Mouse (Mus musculus) adrenal gland, postnatal 25 days (tissue): ENCODE measurements at regions not wholly inside any gene's neighbourhood (a gene's known extent, or its start where the extent isn't known, plus 50 kb on each side); places are given as distances from the start of the nearest gene placed in this dataset.
"Not testable (repeated sequence)": the region's sequence is repeated elsewhere in the genome, so short reads cannot be mapped to it uniquely, and the experiment has no call there.

Experiments used
- DNase-seq: peaks from one replicate; pipeline ENCODE4 v3.0.0; 2021; ENCODE audit warnings: mixed read lengths

DNA sequence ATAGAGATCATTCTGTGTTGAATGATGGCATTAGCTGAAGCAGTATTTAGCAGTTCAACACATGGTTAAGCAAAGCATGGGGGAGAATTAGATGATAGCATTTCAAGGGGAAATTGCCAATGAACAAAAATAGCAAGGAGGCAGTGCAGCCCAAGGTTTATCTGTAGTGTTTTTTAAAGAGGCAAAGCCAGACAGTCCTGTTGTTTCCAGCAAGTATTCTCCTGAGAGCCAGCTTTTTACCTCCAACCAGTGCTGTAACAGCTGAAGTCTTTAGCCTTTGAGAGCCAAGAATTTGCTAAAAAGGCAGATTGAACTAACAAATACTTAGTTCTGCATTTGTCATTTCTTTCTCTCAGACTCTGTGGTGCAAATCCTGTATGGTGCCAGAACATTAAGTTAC is 305.1 kb upstream of the Arx start:
- DNase-seq, result no peak

DNA sequence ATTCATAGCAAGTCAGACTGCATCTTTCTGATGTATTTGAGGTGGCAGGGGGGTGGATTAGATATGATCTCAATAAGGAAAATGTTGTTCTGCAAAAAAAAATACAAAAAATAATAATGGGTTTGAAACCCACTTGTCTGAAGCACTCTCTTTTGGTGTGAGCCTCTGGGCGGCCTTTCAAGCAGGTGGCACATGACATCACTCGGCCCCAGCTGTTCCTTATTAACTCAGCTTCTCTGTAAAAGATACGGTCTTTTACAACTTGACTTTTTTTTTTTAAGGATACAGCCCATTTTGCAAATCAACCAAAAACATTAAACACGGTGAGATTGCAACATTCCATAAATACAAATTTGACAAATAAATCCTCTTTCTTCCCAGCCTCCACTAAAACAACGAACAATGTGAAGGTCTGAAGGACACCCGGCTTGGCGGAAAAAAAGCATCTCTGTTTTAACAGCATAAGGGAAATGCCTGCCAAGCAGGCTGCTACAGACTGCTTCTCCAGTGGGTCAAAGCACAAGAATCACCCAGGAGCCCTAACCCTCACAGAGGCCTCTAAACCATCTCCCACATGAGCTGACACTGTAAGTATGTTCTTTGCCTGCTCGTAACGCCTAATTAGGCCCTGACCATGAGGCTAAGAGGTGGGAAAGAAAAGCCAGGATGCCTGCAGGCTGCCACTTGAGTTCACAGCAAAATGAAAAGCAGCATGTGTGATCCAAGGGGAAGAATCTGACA is 283.8 kb upstream of the Arx start:
- no peak for DNase-seq

DNA sequence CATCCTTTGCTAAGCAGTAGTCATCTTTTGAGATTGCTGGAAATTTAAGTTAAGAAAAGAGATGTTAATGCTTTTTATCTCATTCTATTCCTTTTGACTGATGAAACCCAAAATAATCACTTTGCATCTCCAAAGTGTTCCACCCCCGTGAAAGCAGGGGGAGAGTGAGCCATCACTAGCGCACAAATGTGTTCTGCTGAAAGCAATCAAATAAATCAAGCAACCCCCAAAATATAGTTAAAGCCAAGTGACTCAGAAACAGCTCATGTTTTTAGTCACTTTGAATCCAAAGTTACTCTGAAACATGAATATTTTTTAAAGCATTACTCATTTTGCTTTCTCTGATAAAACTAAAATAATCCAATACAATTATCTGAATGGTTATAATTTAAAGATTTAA is 279.6 kb upstream of the Arx start:
- DNase-seq, result no peak

DNA sequence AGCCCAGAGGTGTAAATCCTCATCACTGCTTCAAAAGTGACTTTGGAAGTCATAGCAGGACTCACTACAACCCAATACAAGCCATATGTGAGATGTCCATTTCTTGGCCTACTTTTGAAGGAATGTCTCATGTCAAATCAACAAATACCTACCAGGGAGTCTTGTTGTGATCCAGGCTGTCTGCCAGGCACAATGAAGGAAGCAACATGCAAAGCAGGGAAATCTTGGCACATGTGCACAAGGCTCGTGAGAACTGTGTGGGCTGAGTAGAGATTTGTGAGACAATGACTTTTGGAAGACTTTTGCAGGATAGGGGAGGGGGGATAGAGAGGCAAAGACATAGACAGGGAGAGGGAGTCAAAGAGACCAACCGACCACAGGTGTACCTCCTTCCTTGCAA is 274.7 kb upstream of the Arx start:
- no peak for DNase-seq

DNA sequence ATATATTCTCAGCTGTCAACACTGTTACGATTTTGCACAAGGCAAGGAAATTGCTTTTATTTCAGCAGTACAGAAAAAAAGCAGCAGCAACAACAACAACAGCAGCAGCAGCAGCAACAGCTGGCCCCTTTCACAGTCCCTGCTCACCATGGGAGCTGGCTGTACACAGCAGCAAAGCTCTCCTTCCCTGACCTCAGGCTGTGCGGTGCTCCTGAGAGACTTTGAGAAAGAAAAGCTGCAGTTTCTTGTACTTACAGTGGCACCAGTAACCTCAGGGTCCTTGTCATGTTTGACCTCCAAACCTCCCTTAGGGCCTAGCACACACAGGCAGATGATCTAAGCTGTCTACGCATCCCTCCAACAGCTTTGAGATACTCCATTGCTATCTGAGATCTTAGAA is 269.9 kb upstream of the Arx start:
- no peak for DNase-seq

DNA sequence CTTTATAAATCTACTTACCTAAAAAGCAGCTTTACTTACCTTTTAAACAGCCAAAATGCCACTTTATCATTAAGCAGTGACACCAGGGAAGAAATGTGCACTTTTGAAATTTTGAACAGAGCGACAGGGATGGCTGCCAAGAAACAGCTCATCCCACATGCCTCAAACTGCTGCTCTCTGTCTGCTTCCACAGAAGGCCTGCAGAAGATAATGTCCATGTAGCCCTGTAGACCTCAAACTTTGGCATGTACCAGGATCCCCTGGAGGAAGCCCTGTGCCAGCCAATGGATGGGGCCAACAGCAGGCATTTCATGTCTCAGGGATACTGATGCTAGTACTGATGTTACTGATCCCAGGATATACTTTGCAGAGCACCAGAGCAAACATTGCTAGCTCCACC is 245.1 kb upstream of the Arx start:
- no peak for DNase-seq

DNA sequence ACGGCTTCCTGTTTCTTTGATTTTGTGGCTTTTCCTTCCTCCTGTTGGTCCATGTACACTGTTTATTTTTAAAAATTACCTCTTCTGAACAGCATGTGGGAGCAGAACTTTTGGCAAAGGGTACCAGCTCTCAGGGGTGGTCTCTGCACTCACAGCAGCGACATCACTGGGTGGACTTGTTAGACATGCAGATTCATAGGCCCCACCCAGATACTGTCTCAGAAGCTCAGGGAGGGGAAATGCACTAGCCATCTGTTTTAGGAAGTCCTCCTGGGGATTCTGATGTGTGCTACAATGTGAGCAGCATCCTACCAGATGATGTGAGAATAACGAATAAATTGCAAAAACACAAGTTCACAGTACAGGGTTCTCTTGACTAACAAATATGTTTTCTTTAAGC is 243.5 kb upstream of the Arx start:
- DNase-seq, result no peak

DNA sequence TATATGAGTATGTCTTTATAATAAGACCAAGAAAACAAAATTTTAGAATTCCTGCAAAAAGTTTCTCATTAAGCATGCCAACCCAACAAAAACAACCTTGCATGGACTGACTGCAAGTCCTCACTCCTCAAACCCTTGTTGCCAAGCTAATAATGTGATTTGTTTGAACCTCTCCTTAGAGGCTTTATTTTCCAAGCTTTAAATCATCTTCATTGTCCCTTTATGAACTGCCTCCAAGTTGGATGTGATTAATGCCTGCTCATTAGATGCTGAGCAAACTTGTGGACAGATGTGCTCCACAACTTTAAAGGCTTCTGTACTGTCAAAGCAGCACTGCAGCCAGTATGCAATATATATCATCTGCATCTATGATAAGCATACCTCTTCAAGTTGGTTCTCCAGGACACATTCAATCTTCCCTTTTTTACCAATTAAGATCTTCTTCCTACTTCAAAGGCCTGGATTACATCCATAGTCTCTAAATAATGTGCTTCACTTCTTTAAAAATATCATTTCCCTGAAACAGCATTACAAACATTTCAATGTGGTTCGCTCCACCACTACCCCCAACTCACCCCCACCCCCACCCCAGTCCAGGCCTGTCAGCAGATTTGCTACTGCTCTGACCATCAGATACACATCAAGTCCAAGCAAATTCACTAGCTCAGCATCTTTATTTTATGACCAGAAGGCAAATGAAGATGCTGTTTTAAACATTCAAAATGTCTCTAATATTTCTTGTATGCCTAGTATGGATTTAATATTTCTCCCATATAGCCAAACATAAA is 237.1 kb upstream of the Arx start:
- DNase-seq, result no peak

DNA sequence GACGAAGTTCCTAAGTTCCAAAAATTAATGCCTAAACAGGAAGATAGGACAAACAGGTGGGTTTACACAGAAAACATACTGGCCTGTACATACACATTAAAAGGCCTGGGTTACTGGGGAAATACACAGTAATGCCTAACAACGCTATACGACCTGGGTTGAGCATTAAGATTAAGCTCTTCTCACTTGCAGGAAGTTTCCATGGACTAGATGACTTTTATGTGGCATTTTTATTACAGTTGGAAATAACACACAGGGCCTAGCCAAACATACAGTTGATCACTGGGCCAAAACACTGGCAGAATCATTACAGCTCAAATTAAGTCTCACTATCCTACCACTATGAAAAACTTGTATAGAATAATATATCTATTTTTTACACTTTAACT is 236.5 kb upstream of the Arx start:
- DNase-seq, result no peak

DNA sequence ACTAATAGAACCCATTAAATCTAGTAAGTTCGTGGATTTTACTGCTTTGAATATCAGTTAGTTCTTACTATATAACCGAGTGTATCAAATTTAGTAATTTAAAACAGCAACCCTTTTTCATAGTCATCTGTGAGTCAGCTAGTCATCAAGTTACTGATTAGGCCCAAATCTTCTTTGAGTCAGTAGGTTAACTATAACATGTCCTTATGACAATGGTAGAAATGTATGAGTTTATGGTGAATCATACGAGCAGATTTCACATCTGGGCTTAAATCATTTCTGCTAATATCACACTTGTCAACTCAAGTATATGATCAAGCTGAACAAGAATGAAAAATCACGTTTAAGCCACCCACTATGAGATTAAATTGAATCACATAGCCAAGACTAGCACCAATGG is 226.7 kb upstream of the Arx start:
- no peak for DNase-seq

DNA sequence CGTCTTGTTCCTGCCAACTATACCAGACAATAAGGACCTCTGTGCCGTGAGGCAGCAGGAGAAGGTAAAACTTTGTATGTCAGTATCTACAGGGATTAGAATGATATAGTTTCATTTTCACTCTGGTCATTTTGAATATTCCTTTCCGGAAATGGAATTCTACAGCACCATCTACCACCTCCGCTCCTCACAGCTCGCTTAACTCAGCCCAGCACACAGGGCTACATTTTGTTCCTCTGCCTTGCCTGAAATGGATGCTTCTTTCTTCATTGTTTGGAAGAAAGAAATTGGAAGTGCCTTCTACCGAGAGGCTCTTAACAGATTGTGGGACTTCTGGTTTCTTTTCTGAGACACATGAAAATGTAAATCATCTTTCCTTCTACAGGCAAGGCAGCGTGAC is 217.4 kb upstream of the Arx start:
- no peak for DNase-seq

DNA sequence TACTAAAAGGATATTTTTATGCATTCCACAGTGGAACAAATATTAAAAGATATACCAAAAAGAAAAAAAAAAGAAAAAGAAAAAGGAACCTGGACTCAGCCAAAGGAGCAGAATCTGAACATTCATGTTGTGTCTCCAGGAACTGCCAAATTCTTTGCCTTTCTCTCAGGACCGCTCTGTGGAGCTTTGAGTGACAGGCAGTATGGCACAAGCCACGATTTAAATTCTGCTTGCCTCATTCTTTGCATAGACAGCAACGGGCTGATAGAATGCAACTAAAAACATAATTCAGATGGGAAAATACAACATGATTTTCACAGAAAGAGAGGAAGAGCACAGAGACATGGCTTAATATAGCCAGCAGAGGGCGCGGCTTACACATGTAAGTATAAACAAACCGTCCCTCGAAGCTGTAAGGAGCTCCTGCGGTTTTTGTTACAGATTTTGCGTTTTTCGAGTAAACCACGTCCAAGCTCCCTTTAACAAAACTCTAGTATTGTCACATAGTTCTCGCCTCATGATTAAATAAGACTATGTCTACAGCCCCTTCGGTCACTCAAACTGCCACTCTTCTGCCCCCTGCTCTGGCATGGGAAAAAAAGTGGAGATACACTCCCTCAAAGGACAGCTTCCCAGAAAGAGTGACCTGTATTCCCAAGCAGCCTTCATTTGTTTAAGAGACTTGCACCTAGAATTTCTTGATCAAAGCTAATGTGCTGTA is 216.5 kb upstream of the Arx start:
- DNase-seq, result peak; percentile 28

DNA sequence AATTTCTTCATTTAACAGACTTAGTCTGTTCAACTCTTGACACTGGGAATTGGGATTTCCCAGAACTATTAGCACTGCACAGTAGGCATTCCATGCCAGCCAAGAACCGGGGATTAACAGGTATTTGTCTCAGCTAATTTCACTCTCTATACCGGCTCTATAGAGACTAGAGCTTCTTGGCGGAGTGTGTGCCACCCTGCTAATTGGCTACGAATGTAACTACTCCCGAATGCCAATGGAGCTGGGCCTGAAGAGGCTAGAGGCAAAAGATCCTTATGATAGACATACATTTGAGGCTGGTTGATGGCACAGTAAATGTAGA is 216.0 kb upstream of the Arx start:
- no peak for DNase-seq

DNA sequence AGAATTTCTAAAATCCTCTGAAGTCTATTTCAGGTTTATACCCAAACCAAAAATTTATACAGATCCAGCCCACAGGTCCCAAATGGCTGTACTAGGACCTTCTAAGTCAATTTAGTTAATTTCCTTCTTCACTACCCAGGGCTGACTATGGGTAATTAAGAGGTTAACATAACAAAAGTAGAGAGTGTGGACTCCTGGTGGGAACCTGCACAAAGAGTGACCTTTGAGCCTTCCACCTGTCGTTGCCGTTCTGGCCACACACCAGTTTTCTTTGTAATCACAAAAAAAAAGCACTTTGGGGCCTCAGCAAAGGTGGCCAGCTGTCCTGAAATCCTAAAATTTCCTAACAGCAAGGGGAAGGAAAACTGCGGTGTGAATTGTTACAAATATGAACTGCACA is 197.3 kb upstream of the Arx start:
- DNase-seq, result no peak

DNA sequence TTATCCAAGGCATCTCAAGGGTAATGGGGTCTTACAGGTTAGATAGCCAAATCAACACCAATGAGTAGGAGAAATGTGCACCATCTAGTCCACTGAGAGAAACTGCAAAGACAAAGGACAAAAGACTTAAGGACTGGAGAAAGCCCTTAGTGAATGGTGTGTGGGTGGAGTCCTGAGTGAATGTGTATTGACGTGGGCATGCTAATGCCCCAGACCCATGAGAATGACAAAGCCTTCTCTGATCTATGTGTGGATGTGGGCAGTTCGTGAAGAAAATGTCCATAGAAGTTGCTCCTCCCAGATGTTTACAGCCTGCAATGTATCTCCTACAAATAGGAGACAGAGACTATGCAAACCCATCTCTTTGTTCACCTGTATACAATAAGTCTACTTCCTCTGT is 188.7 kb upstream of the Arx start:
- no peak for DNase-seq

DNA sequence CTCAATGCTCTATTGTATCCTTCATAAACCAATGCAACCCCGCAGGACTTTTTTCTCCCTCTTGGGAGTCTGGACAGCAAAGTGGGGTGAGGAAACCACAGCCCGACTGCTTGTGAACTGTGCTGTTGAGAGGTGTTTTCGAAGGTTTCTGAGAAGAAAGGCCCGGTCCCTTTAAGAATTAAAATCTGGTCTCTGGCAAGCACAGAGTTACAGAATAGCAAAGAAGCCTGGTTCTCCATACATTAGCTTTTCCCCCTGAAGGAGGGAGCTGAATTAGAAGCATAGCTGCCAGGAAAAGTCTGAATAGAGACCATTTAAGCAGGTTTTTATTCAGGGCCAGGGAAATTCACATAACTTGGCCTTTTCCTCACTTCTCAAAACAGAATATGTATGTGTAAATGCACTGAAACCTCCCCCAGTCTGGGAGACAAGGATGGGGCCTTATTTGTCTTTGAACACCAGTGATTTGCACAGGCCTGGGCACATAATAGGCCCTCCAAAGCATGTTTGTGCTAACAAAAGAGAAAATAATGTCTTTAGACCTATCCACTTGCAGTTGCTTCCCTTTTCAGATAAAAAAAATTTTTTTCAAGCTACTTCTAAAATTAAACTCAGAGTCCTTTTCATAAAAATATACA is 178.2 kb upstream of the Arx start:
- no peak for DNase-seq

DNA sequence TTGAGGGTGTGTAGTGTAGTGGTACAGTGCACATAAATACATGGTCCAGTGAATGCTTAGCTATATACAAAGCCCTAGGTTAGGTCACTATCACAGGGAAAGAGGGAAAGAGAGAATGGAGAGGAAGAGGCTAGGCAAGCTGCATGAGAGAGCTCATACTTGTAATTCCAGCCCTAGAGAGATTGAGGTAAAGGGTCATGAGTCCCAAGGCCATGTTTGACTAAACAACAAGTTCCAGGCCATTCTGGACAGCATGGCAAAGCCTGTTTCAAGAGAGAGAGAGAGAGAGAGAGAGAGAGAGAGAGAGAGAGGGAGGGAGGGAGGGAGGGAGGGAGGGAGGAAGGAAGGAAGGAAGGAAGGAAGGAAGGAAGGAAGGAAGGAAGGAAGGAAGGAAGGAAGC is 131.9 kb upstream of the Arx start:
- not testable (repeated sequence) for DNase-seq

DNA sequence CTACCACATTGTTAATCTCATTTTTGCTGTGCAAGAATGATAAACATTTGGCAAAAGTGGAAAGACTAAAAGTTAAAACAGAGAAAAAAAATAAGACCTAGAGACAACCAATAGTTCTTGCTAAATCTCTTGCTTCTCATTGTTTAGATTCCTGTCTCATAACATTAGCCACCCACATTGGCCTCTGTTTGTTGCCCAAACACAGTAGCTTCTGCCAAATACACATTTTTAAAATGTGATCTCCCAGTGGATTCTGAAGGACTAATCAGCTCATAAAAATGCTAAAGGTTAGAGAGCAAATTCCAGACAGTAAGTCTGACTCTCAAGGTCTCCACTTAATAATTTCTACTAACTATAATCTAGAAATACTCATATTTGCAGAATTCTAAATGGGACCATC is 127.1 kb upstream of the Arx start:
- DNase-seq, result no peak

DNA sequence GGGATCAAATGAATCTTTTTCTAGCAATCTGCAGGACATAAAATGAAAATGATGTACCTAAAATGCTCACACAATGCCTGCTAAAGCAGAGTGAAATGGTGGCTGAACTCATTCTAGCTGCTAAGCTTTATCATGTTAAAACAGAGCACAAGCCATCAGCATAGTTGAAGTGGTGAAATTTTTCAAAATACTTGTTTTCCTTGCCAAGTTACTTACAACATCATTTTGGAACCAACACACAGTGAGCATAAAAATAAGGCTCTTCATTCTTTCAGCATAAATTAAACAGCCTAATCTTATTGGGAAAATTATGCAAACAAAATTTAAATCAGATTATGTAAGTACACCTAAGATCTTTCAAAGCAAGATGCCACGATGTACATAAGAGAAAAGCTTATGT is 125.3 kb upstream of the Arx start:
- DNase-seq, result no peak
